ENCODE assay signal across 8 mouse cellular contexts in genomic region chr4:152178344-152178864, GRCm38 (mm10). TPM values are rescaled to one million over a fixed set of nuclear protein-coding genes. Genes with fewer than 3 reads are reported as not detected.
DNase-seq lines count a peak whose midpoint lies in the region; ATAC-seq lines count a peak whose summit lies in the region.

No protein-coding gene starts in this region.

- H3K9me3 ChIP-seq in forebrain, embryonic 15.5 days: no peaks in the 10 kb centered on the region
- H3K9me3 ChIP-seq in hindbrain, embryonic 13.5 days: no peaks in the 10 kb centered on the region
- no peaks in the 10 kb centered on the region for H3K9me3 ChIP-seq in limb, embryonic 11.5 days (ENCODE audit: control insufficient read depth, low read length)
- no peaks in the 10 kb centered on the region for H3K9me3 ChIP-seq in midbrain, embryonic 13.5 days

- peaks cover 20% of the 10 kb centered on the region for H3K4me1 ChIP-seq in forebrain, embryonic 15.5 days
- H3K4me1 ChIP-seq in hindbrain, embryonic 13.5 days (replicated peaks): peaks cover 30% of the 10 kb centered on the region
- H3K4me1 ChIP-seq in limb, embryonic 11.5 days (ENCODE audit: control insufficient read depth, insufficient read depth, low read length): no peaks in the 10 kb centered on the region
- peaks cover 35% of the 10 kb centered on the region for H3K4me1 ChIP-seq in midbrain, embryonic 13.5 days (replicated peaks)

- peak overlapping the region; percentile 96 for H3K4me2 ChIP-seq in forebrain, embryonic 15.5 days (replicated peaks)
- H3K4me2 ChIP-seq in hindbrain, embryonic 13.5 days: peak overlapping the region; percentile 92
- peak overlapping the region; percentile 99 for H3K4me2 ChIP-seq in limb, embryonic 11.5 days (ENCODE audit: low read depth, severe bottlenecking)
- H3K4me2 ChIP-seq in midbrain, embryonic 13.5 days (replicated peaks): peak overlapping the region; percentile 95

- peak overlapping the region; percentile 66 for H3K9ac ChIP-seq in forebrain, embryonic 15.5 days (replicated peaks)
- H3K9ac ChIP-seq in hindbrain, embryonic 13.5 days: peak overlapping the region; percentile 86
- H3K9ac ChIP-seq in limb, embryonic 11.5 days (ENCODE audit: low read length): peak overlapping the region; percentile 47
- H3K9ac ChIP-seq in midbrain, embryonic 13.5 days (replicated peaks): peak overlapping the region; percentile 77

- H3K36me3 ChIP-seq in forebrain, embryonic 15.5 days: no peaks in the 10 kb centered on the region
- no peaks in the 10 kb centered on the region for H3K36me3 ChIP-seq in hindbrain, embryonic 13.5 days
- H3K36me3 ChIP-seq in limb, embryonic 11.5 days (ENCODE audit: control insufficient read depth, insufficient read depth, low read length): no peaks in the 10 kb centered on the region
- H3K36me3 ChIP-seq in midbrain, embryonic 13.5 days: no peaks in the 10 kb centered on the region

- ATAC-seq in forebrain, embryonic 15.5 days (replicated peaks): peak; percentile 80
- peak; percentile 78 for ATAC-seq in hindbrain, embryonic 13.5 days (ENCODE audit: low FRiP score)
- peak; percentile 69 for ATAC-seq in limb, embryonic 11.5 days (ENCODE audit: insufficient number of reproducible peaks, low FRiP score, low TSS enrichment, low read depth)
- ATAC-seq in midbrain, embryonic 13.5 days: peak; percentile 81

- 0 out of 2 replicates have a peak, but pooled peaks cover 3% of the 10 kb centered on the region for H3K27me3 ChIP-seq in forebrain, embryonic 15.5 days
- H3K27me3 ChIP-seq in hindbrain, embryonic 13.5 days: peaks cover 43% of the 10 kb centered on the region
- peaks cover 12% of the 10 kb centered on the region; the same call in 1 of the 2 replicates for H3K27me3 ChIP-seq in limb, embryonic 11.5 days (ENCODE audit: control insufficient read depth, insufficient read depth, low read length)
- peaks cover 53% of the 10 kb centered on the region for H3K27me3 ChIP-seq in midbrain, embryonic 13.5 days

- under 1% methylated on average over 35 of the region's 35 CpGs for WGBS in forebrain, embryonic 15.5 days
- under 1% methylated on average over 32 of the region's 35 CpGs for WGBS in hindbrain, embryonic 13.5 days
- WGBS in limb, embryonic 11.5 days: 2% methylated on average over 35 of the region's 35 CpGs
- WGBS in midbrain, embryonic 13.5 days: under 1% methylated on average over 35 of the region's 35 CpGs

- peak overlapping the region; percentile 69 for H3K4me3 ChIP-seq in forebrain, embryonic 15.5 days
- peak overlapping the region; percentile 77 for H3K4me3 ChIP-seq in hindbrain, embryonic 13.5 days
- H3K4me3 ChIP-seq in limb, embryonic 11.5 days (ENCODE audit: low read depth, low read length): peak overlapping the region; percentile 58
- peak overlapping the region; percentile 67 for H3K4me3 ChIP-seq in midbrain, embryonic 13.5 days (replicated peaks)

- peak; percentile 38 for DNase-seq in ovary, adult 18-20 months (ENCODE audit: low spot score)
- DNase-seq in ovary, postnatal 10 days (ENCODE audit: low spot score): no peak
- DNase-seq in cerebellum, adult 11-12 months: peak; percentile 85
- no peak for DNase-seq in limb, embryonic 11.5 days (ENCODE audit: low spot score)
- no peak for DNase-seq in thymus, postnatal 0 days (ENCODE audit: low spot score)

- H3K27ac ChIP-seq in forebrain, embryonic 15.5 days (replicated peaks): peak overlapping the region; percentile 53; the same call in 1 of the 2 replicates
- peak overlapping the region; percentile 85 for H3K27ac ChIP-seq in hindbrain, embryonic 13.5 days
- no peak overlapping the region for H3K27ac ChIP-seq in limb, embryonic 11.5 days (replicated peaks; ENCODE audit: low read depth, low read length)
- peak overlapping the region; percentile 73 for H3K27ac ChIP-seq in midbrain, embryonic 13.5 days

RNA-seq across cellular contexts. Expression of gene Acot7, which starts 0.5 kb away (rescaled TPM):
- 210 and 219 TPM in 2 replicates for polyA plus RNA-seq in forebrain, embryonic 15.5 days (2015; fragmentation: Nextera tagmentation; extraction: Ambion mirVana)
- 269 and 299 TPM in 2 replicates for polyA plus RNA-seq in hindbrain, embryonic 13.5 days (2015; fragmentation: Nextera tagmentation; extraction: Ambion mirVana)
- polyA plus RNA-seq in limb, embryonic 11.5 days (2014; fragmentation: Nextera tagmentation; extraction: Ambion mirVana): 32.1 and 33.3 TPM in 2 replicates
- 206 and 218 TPM in 2 replicates for polyA plus RNA-seq in midbrain, embryonic 13.5 days (2015; fragmentation: Nextera tagmentation; extraction: Ambion mirVana)
- polyA plus RNA-seq in thymus, postnatal 0 days (2015; fragmentation: Nextera tagmentation; extraction: Ambion mirVana): 65.1 and 98.8 TPM in 2 replicates

RNA-seq across cellular contexts. Expression of gene Hes2, which starts 19.7 kb away (rescaled TPM):
- polyA plus RNA-seq in forebrain, embryonic 15.5 days (2015; fragmentation: Nextera tagmentation; extraction: Ambion mirVana): not detected in 2 replicates
- polyA plus RNA-seq in hindbrain, embryonic 13.5 days (2015; fragmentation: Nextera tagmentation; extraction: Ambion mirVana): 0.34 and 1.8 TPM in 2 replicates
- not detected in 2 replicates for polyA plus RNA-seq in limb, embryonic 11.5 days (2014; fragmentation: Nextera tagmentation; extraction: Ambion mirVana)
- 0.26 and 0.28 TPM in 2 replicates for polyA plus RNA-seq in midbrain, embryonic 13.5 days (2015; fragmentation: Nextera tagmentation; extraction: Ambion mirVana)
- polyA plus RNA-seq in thymus, postnatal 0 days (2015; fragmentation: Nextera tagmentation; extraction: Ambion mirVana): 0.21 TPM in 1 of 2 replicates, not detected in the other

RNA-seq across cellular contexts. Expression of gene Espn, which starts 26.2 kb away (rescaled TPM):
- polyA plus RNA-seq in forebrain, embryonic 15.5 days (2015; fragmentation: Nextera tagmentation; extraction: Ambion mirVana): 0.09 and 0.10 TPM in 2 replicates
- 0.09 and 0.22 TPM in 2 replicates for polyA plus RNA-seq in hindbrain, embryonic 13.5 days (2015; fragmentation: Nextera tagmentation; extraction: Ambion mirVana)
- 1.6 and 1.9 TPM in 2 replicates for polyA plus RNA-seq in limb, embryonic 11.5 days (2014; fragmentation: Nextera tagmentation; extraction: Ambion mirVana)
- 0.07 TPM in 1 of 2 replicates, not detected in the other for polyA plus RNA-seq in midbrain, embryonic 13.5 days (2015; fragmentation: Nextera tagmentation; extraction: Ambion mirVana)
- polyA plus RNA-seq in thymus, postnatal 0 days (2015; fragmentation: Nextera tagmentation; extraction: Ambion mirVana): 3.2 and 3.6 TPM in 2 replicates

Comparison
In these comparisons a context has a peak if more than half of its experiments do, and no peak if none do; other contexts are left out.
1. DNase-seq: peak in ovary, adult 18-20 months (single experiment) and cerebellum, adult 11-12 months (single experiment); none in ovary, postnatal 10 days (single experiment), limb, embryonic 11.5 days (single experiment) and thymus, postnatal 0 days (single experiment).
2. Peak in every context shown above with its lines, with median percentiles within 50 percentile points of each other: ATAC-seq, H3K4me2 ChIP-seq, H3K4me3 ChIP-seq and H3K9ac ChIP-seq.